Mouse (Mus musculus): ENCODE measurements around the gene 4930513O06Rik. TPM values are rescaled to one million over a fixed set of nuclear protein-coding genes. Genes with fewer than 3 reads are reported as not detected.

Gene 4930513O06Rik
- not detected in 2 replicates for polyA plus RNA-seq (2016; fragmentation: Nextera tagmentation; extraction: Ambion mirVana)

DNA sequence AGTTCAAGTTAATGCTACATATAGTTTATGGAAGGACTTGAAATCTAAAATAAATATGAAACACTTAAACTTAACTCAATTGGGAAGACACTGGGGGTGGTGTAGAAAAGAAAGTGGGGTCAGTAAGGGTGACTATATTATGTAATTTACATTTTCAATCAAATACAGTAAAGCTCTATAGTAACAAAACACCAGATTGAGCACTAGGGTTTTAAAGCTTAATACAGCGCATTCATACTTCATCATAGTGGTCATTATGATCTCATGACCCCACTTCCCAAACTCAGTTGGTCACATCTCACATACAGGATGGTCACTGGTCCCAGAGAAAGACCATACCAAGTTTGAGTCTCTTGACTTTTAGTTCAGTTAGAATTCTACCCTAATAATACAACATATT, at the start of gene 4930513O06Rik:
Gene 4930513O06Rik (plus strand): TSS at position 301 of the 400 bp plus-strand sequence.
- Histone ChIP-seq H3K4me2 (no peak within 1 kb of the TSS), H3K4me1 (replicated peaks) (no peaks in the 10 kb centered on the region), H3K9ac (no peak within 1 kb of the TSS), H3K27ac (ENCODE audit: poor library complexity, severe bottlenecking) (no peak within 1 kb of the TSS), H3K27me3 (replicated peaks) (no peaks in the 10 kb centered on the region), H3K36me3 (no peaks in the 10 kb centered on the region), H3K9me3 (replicated peaks) (no peaks in the 10 kb centered on the region), H3K4me3 (no peak within 1 kb of the TSS)
- 90% methylated on average over 1 of the region's 1 CpGs for WGBS
- no peak for ATAC-seq (ENCODE audit: insufficient number of reproducible peaks, low FRiP score)

DNA sequence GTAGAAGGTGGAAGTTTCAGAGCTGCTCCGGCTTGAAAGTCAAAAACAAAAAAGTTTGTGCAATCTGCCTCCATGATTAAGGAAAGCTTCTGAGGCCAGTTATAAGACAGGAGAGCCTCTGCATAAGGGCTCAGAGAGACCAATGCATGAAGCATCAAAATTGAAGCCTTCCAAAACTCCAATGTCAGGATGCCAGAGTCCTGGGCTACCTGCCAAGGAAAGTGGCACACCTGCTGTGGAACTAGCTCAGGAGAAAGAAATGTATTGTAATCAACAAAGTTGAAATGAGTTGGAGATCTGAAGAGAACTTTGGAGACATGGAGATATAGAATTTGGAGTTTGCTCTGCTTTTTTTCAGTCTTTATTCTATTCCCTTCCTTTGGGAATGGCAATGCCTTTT, 48.4 kb upstream of the 4930513O06Rik start:
- H3K4me1 ChIP-seq (replicated peaks) = no peaks in the 10 kb centered on the region
- H3K9ac ChIP-seq = no peak overlapping the region
- ATAC-seq (ENCODE audit: insufficient number of reproducible peaks, low FRiP score) = no peak
- H3K9me3 ChIP-seq (replicated peaks) = no peaks in the 10 kb centered on the region
- H3K36me3 ChIP-seq = no peaks in the 10 kb centered on the region
- H3K4me3 ChIP-seq = no peak overlapping the region
- H3K27ac ChIP-seq (ENCODE audit: poor library complexity, severe bottlenecking) = no peak overlapping the region
- H3K27me3 ChIP-seq (replicated peaks) = no peaks in the 10 kb centered on the region
- 83% methylated on average over 1 of the region's 1 CpGs for whole genome bisulfite sequencing
- H3K4me2 ChIP-seq = no peak overlapping the region

DNA sequence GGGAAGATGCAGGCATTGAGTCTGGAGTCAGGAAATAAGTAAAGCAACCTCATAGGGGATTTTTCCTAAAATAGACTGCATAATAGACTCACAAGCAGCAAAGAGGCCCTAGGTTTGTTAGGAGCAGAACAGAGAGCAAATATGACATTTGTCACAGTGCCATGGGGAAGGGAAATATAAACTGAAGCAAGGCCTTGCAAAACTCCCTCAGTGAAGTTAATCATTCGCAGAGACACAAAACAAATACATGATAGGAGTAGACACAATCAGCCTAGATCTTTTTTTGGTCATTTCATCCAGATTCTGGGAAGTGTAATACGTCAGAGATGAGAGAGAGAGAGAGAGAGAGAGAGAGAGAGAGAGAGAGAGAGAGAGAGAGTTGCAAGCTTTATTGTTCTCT, 46.7 kb upstream of the 4930513O06Rik start:
- no peaks in the 10 kb centered on the region for H3K27me3 ChIP-seq (replicated peaks)
- H3K36me3 ChIP-seq = no peaks in the 10 kb centered on the region
- WGBS = 67% methylated on average over 2 of the region's 2 CpGs
- no peak overlapping the region for H3K4me3 ChIP-seq
- no peak overlapping the region for H3K4me2 ChIP-seq
- no peak overlapping the region for H3K9ac ChIP-seq
- H3K4me1 ChIP-seq (replicated peaks) = no peaks in the 10 kb centered on the region
- no peak overlapping the region for H3K27ac ChIP-seq (ENCODE audit: poor library complexity, severe bottlenecking)
- ATAC-seq (ENCODE audit: insufficient number of reproducible peaks, low FRiP score) = no peak
- H3K9me3 ChIP-seq (replicated peaks) = no peaks in the 10 kb centered on the region

DNA sequence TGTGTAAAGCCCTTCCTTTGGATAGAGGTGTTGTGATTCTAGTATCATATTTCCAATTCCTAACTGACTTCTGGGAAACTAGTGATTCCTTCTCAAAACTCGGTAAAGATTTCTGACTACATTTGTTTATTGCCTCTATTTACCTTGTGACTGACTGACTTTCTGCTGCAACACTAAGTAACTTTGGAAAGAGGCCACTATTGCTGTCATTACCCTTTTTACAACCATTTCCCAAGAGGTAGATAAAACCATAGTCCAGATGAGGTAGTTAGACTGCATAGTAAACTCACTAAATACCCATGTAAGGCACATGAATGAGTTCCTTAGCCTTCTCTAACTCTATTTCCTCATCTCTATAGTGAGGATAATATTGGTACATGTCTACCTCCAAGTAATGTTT, 44.9 kb upstream of the 4930513O06Rik start:
- Histone ChIP-seq H3K4me2 (no peak overlapping the region), H3K4me3 (no peak overlapping the region), H3K9ac (no peak overlapping the region), H3K27me3 (replicated peaks) (no peaks in the 10 kb centered on the region), H3K36me3 (no peaks in the 10 kb centered on the region), H3K4me1 (replicated peaks) (no peaks in the 10 kb centered on the region), H3K27ac (ENCODE audit: poor library complexity, severe bottlenecking) (no peak overlapping the region), H3K9me3 (replicated peaks) (no peaks in the 10 kb centered on the region)
- ATAC-seq (ENCODE audit: insufficient number of reproducible peaks, low FRiP score) = no peak
- WGBS = 67% methylated on average over 1 of the region's 1 CpGs

DNA sequence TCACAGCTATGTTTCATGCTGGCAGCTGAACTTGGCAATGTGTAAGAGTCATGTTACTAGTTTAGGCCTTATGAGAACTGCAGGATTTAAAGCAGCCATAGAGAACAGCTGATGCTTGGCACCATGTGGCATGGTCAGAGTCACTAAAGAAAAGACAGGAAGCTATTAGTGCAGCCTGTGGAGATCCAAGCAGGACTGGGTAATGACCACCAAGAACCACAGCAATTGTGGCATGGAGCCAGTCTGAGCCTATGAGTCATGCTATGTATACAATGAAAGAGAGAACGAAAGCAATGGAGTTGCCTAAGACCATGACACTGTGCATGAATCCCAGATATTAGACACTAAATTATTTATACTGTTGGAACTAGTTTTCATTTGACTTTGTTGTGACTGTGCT, 34.1 kb upstream of the 4930513O06Rik start:
- H3K9me3 ChIP-seq (replicated peaks) = no peaks in the 10 kb centered on the region
- H3K27ac ChIP-seq (ENCODE audit: poor library complexity, severe bottlenecking) = no peak overlapping the region
- H3K4me3 ChIP-seq = no peak overlapping the region
- no peaks in the 10 kb centered on the region for H3K36me3 ChIP-seq
- H3K9ac ChIP-seq = no peak overlapping the region
- H3K27me3 ChIP-seq (replicated peaks) = no peaks in the 10 kb centered on the region
- 61% methylated on average over 1 of the region's 1 CpGs for WGBS
- ATAC-seq (ENCODE audit: insufficient number of reproducible peaks, low FRiP score) = no peak
- no peaks in the 10 kb centered on the region for H3K4me1 ChIP-seq (replicated peaks)
- no peak overlapping the region for H3K4me2 ChIP-seq

DNA sequence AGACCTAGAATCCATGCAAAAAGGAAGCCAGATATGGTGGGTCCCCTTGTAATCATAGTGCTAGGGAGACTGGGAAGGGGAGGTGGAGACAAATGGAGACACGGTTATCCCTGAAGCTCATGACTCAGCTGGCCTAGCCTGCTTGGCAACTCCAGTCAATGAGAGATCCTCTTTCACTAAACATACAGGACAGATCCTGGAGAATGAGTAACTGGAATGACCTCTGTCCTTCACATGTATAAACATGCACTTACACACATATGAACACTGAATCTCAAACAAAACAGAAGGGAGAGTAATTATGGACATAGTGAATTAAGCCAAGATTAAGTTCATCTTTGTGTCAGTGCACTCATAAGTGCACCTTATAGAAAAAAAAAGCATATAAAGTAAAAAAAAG, 32.9 kb upstream of the 4930513O06Rik start:
- H3K4me1 ChIP-seq (replicated peaks) = no peaks in the 10 kb centered on the region
- no peak overlapping the region for H3K4me3 ChIP-seq
- H3K27me3 ChIP-seq (replicated peaks) = no peaks in the 10 kb centered on the region
- no peak for ATAC-seq (ENCODE audit: insufficient number of reproducible peaks, low FRiP score)
- 81% methylated on average over 1 of the region's 1 CpGs for WGBS
- no peaks in the 10 kb centered on the region for H3K36me3 ChIP-seq
- no peak overlapping the region for H3K27ac ChIP-seq (ENCODE audit: poor library complexity, severe bottlenecking)
- H3K9ac ChIP-seq = no peak overlapping the region
- H3K9me3 ChIP-seq (replicated peaks) = no peaks in the 10 kb centered on the region
- no peak overlapping the region for H3K4me2 ChIP-seq

DNA sequence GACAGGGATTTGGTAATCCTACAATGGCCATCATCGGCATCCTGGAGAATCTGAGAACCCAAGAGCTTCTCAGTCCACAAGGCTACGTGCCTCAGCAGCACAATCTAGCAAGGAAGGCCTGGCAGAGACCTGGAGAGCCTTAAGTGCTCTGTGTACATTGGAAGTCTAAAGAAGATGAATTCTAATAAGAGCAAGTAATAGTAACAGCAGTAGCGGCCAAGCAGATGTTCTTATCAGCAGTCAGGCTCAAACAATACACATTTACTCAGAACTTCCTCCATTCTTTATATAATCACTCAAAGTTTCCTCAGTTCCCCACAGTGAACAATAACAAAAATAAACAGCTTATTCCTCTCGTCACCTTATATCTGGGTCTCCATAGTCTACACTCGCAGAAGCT, 22.0 kb upstream of the 4930513O06Rik start:
- Histone ChIP-seq H3K4me3 (no peak overlapping the region), H3K36me3 (no peaks in the 10 kb centered on the region), H3K4me2 (no peak overlapping the region), H3K27ac (ENCODE audit: poor library complexity, severe bottlenecking) (no peak overlapping the region), H3K4me1 (replicated peaks) (no peaks in the 10 kb centered on the region), H3K27me3 (replicated peaks) (no peaks in the 10 kb centered on the region), H3K9ac (no peak overlapping the region), H3K9me3 (replicated peaks) (no peaks in the 10 kb centered on the region)
- 63% methylated on average over 5 of the region's 5 CpGs for WGBS
- no peak for ATAC-seq (ENCODE audit: insufficient number of reproducible peaks, low FRiP score)

DNA sequence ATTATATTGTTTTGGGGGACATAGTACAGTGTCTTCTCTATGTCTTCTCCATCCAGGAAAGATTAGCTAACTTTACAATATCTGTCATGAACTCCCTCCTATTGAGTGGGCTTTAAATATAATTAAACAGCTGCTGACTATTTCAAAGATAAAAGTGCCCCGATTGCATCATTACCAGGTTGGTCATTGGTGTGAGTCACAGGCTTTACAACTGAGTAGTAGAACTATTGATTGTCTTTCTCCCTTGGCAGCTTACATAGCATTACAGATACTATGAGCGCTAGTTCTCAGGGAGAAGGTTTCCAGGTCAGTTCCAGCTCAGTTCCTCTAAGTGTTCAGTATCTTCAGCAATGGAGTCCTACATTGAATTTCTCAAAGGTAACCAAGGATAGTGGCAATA, 7.5 kb upstream of the 4930513O06Rik start:
- no peak for ATAC-seq (ENCODE audit: insufficient number of reproducible peaks, low FRiP score)
- Histone ChIP-seq H3K4me2 (no peak overlapping the region), H3K27ac (ENCODE audit: poor library complexity, severe bottlenecking) (no peak overlapping the region), H3K4me1 (replicated peaks) (no peaks in the 10 kb centered on the region), H3K9me3 (replicated peaks) (no peaks in the 10 kb centered on the region), H3K9ac (no peak overlapping the region), H3K36me3 (no peaks in the 10 kb centered on the region), H3K27me3 (replicated peaks) (no peaks in the 10 kb centered on the region), H3K4me3 (no peak overlapping the region)
- 83% methylated on average over 2 of the region's 2 CpGs for WGBS

DNA sequence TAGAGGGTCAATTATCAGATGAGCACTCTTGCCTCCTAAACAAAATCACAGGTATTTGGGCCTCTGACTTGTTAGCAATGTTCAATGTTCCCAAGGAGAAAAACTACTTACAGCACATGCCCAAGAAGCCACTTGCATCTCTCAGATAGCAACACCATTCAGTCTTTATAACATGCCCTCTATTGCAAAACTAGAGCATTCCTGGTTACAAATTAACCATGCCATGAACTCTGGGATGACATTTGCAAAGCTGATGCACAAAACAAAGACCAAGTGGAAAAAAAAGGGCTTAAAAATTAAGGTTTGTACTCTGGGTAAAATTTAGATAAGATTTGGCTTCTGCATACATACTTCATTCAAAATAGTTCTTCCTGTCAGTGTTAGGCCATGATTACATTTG, 966 bp upstream of the 4930513O06Rik start, which contains the start of gene Serpina7:
Gene Serpina7 (minus strand): TSS at position 160 of the 400 bp plus-strand sequence.
- no peaks in the 10 kb centered on the region for H3K36me3 ChIP-seq
- no peak within 1 kb of the TSS for H3K4me3 ChIP-seq
- no peaks in the 10 kb centered on the region for H3K27me3 ChIP-seq (replicated peaks)
- no peak within 1 kb of the TSS for H3K27ac ChIP-seq (ENCODE audit: poor library complexity, severe bottlenecking)
- no peak within 1 kb of the TSS for H3K4me2 ChIP-seq
- no peak within 1 kb of the TSS for H3K9ac ChIP-seq
- ATAC-seq (ENCODE audit: insufficient number of reproducible peaks, low FRiP score) = no peak
- H3K9me3 ChIP-seq (replicated peaks) = no peaks in the 10 kb centered on the region
- H3K4me1 ChIP-seq (replicated peaks) = no peaks in the 10 kb centered on the region

DNA sequence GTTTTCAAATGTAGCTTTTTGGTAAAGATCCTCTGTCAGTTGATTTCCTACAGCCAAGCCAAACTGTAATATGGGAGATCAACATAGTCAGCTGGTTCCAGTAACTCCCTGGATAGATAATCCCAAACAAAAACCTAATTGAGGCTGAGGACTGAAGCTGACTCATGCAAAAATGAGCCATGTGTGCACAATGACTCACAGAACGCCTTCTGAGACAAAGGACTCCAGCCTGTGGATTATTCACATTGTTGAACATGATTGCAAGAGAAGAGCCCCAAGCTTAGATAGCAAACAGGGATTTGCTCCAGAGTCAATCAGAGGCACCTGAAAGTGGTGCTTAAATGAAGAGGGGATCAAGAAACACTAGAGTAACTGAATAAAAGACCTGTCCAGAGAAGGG, 11.2 kb downstream of the 4930513O06Rik start:
- Histone ChIP-seq H3K27me3 (replicated peaks) (no peaks in the 10 kb centered on the region), H3K36me3 (no peaks in the 10 kb centered on the region), H3K9me3 (replicated peaks) (no peaks in the 10 kb centered on the region), H3K4me2 (no peak overlapping the region), H3K4me3 (no peak overlapping the region), H3K4me1 (replicated peaks) (no peaks in the 10 kb centered on the region), H3K9ac (no peak overlapping the region), H3K27ac (ENCODE audit: poor library complexity, severe bottlenecking) (no peak overlapping the region)
- WGBS = 45% methylated on average over 1 of the region's 1 CpGs
- no peak for ATAC-seq (ENCODE audit: insufficient number of reproducible peaks, low FRiP score)

DNA sequence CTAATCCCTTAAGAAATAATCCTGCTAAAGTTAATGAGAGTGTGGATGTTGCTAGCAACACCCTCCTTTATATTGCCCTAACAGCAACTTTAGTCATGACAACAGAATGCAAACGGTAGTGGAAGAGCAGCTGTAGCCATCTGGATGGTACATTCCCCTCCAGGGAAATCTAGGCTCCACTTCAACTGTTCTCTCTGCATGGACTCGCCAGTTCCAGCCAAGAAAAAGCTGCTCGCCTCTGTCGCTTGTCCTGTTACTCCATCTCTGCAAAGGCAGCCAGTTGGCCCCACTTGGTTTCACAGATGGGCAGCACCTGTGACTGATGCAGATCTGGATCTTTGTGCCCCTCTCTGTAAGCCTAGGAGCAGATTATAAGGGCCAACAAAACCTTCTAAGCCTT, 48.0 kb downstream of the 4930513O06Rik start:
- Histone ChIP-seq H3K27me3 (replicated peaks) (no peaks in the 10 kb centered on the region), H3K4me3 (no peak overlapping the region), H3K27ac (ENCODE audit: poor library complexity, severe bottlenecking) (no peak overlapping the region), H3K9me3 (replicated peaks) (no peaks in the 10 kb centered on the region), H3K9ac (no peak overlapping the region), H3K4me2 (no peak overlapping the region), H3K36me3 (no peaks in the 10 kb centered on the region), H3K4me1 (replicated peaks) (no peaks in the 10 kb centered on the region)
- WGBS = 50% methylated on average over 4 of the region's 4 CpGs
- no peak for ATAC-seq (ENCODE audit: insufficient number of reproducible peaks, low FRiP score)

All from heart, embryonic 12.5 days (tissue).